Mouse (Mus musculus) midbrain, embryonic 13.5 days (tissue): Measurements from ENCODE around the gene Iqgap3. TPM values are rescaled to one million over a fixed set of nuclear protein-coding genes. Genes with fewer than 3 reads are reported as not detected.

Experiments
- ATAC-seq: fragments of 200-750 bp; cut with Nextera tagmentation; 2 replicates; pipeline ENCODE4 v1.8.0; 2017; ENCODE audit warnings: mild to moderate bottlenecking, moderate TSS enrichment, moderate library complexity
- H3K27ac ChIP-seq: fragments of 300-500 bp; sonication (generic); 2 replicates; pipeline ENCODE4 v1.5.1; 2015; ENCODE audit warnings: inconsistent platforms, mild to moderate bottlenecking, moderate library complexity
- H3K27me3 ChIP-seq: fragments of 300-500 bp; sonication (generic); 2 replicates; pipeline ENCODE4 v1.6.1; 2015; ENCODE audit warnings: mild to moderate bottlenecking, inconsistent platforms
- H3K36me3 ChIP-seq: fragments of 300-500 bp; sonication (generic); 2 replicates; pipeline ENCODE4 v1.6.1; 2015; ENCODE audit warnings: mild to moderate bottlenecking, inconsistent platforms
- H3K4me1 ChIP-seq: fragments of 300-500 bp; sonication (generic); replicated peaks from 2 replicates; pipeline ENCODE4 v1.6.1; 2015; ENCODE audit warnings: inconsistent platforms
- H3K4me2 ChIP-seq: fragments of 300-500 bp; sonication (generic); replicated peaks from 2 replicates; pipeline ENCODE4 v1.6.1; 2015; ENCODE audit warnings: moderate library complexity, mild to moderate bottlenecking, inconsistent platforms
- H3K4me3 ChIP-seq: fragments of 300-500 bp; sonication (generic); replicated peaks from 2 replicates; pipeline ENCODE4 v1.5.1; 2015; ENCODE audit warnings: mild to moderate bottlenecking, inconsistent platforms
- H3K9ac ChIP-seq: fragments of 300-500 bp; sonication (generic); replicated peaks from 2 replicates; pipeline ENCODE4 v1.6.1; 2015; ENCODE audit warnings: mild to moderate bottlenecking, inconsistent platforms
- H3K9me3 ChIP-seq: fragments of 300-500 bp; sonication (generic); 2 replicates; pipeline ENCODE4 v1.6.1; 2016; ENCODE audit warnings: mild to moderate bottlenecking, inconsistent platforms
- WGBS: fragments of 180-500 bp; shearing (Covaris S2); methylation state at CpG from one replicate; pipeline ENCODE4 v1.1.7; 2015; 5-methylcytosine and 5-hydroxymethylcytosine counted together
- polyA plus RNA-seq: library from polyadenylated mRNA; unstranded; fragments of >200 nt; fragmentation: Nextera tagmentation; extraction: Ambion mirVana; gene quantifications from 2 replicates; pipeline ENCODE4 v1.2.1, GENCODE M21; 2015

The Iqgap3 gene
- polyA plus RNA-seq = 6.2 and 6.6 TPM in 2 replicates

GRCm38 (mm10) chr3:88081345-88082223, at the start of gene Iqgap3:
TSS of gene Iqgap3 (plus strand) at chr3:88081971.
- Histone ChIP-seq H3K27me3 (0 out of 2 replicates have a peak, but pooled peaks cover 2% of the 10 kb centered on the region), H3K27ac (peak within 1 kb of the TSS; percentile 57), H3K9ac (peak within 1 kb of the TSS; percentile 50; the same call in 1 of the 2 replicates), H3K36me3 (no peaks in the 10 kb centered on the region), H3K4me1 (peaks cover 14% of the 10 kb centered on the region), H3K4me2 (peak within 1 kb of the TSS; percentile 82), H3K9me3 (no peaks in the 10 kb centered on the region), H3K4me3 (peak within 1 kb of the TSS; percentile 54)
- peak; percentile 94 for ATAC-seq
- WGBS = 18% methylated on average over 33 of the region's 33 CpGs

- no peaks in the 10 kb centered on the region for H3K36me3 ChIP-seq
- no peak overlapping the region for H3K9ac ChIP-seq
- no peak overlapping the region for H3K4me2 ChIP-seq
- WGBS = 74% methylated on average over 5 of the region's 5 CpGs
- 0 out of 2 replicates have a peak, but pooled peaks cover 2% of the 10 kb centered on the region for H3K4me1 ChIP-seq
- no peak overlapping the region for H3K27ac ChIP-seq
- 0 out of 2 replicates have a peak, but pooled peaks cover under 1% of the 10 kb centered on the region for H3K9me3 ChIP-seq
- no peak for ATAC-seq
- H3K27me3 ChIP-seq = peaks cover 40% of the 10 kb centered on the region
- no peak overlapping the region for H3K4me3 ChIP-seq
Observed at GRCm38 (mm10) chr3:88033506-88033905, 48.3 kb upstream of the Iqgap3 start.

- 79% methylated on average over 1 of the region's 1 CpGs for WGBS
Observed at GRCm38 (mm10) chr3:88035561-88036293, 46.0 kb upstream of the Iqgap3 start.

GRCm38 (mm10) chr3:88042661-88043421, 38.9 kb upstream of the Iqgap3 start, which contains the start of gene Gpatch4:
TSS of gene Gpatch4 (plus strand) at chr3:88043108.
- Histone ChIP-seq H3K36me3 (0 out of 2 replicates have a peak, but pooled peaks cover 3% of the 10 kb centered on the region), H3K9me3 (no peaks in the 10 kb centered on the region), H3K27me3 (peaks cover 20% of the 10 kb centered on the region), H3K27ac (peak within 1 kb of the TSS; percentile 47; the same call in 1 of the 2 replicates), H3K9ac (peak within 1 kb of the TSS; percentile 62), H3K4me3 (peak within 1 kb of the TSS; percentile 76), H3K4me2 (peak within 1 kb of the TSS; percentile 83), H3K4me1 (peaks cover 11% of the 10 kb centered on the region)
- ATAC-seq = peak; percentile 97
- WGBS = 10% methylated on average over 36 of the region's 36 CpGs

More at GRCm38 (mm10) chr3:88035561-88036293, 46.0 kb upstream of the Iqgap3 start:
- ATAC-seq = no peak
- no peaks in the 10 kb centered on the region for H3K36me3 ChIP-seq
- H3K27ac ChIP-seq = no peak overlapping the region
- H3K27me3 ChIP-seq = peaks cover 48% of the 10 kb centered on the region
- no peak overlapping the region for H3K9ac ChIP-seq
- H3K4me3 ChIP-seq = no peak overlapping the region
- no peaks in the 10 kb centered on the region for H3K9me3 ChIP-seq
- no peak overlapping the region for H3K4me2 ChIP-seq
- H3K4me1 ChIP-seq = 0 out of 2 replicates have a peak, but pooled peaks cover 2% of the 10 kb centered on the region

- H3K4me1 ChIP-seq = no peaks in the 10 kb centered on the region
- H3K27me3 ChIP-seq = no peaks in the 10 kb centered on the region
- 91% methylated on average over 3 of the region's 3 CpGs for WGBS
- H3K9ac ChIP-seq = no peak overlapping the region
- H3K27ac ChIP-seq = no peak overlapping the region
- ATAC-seq = no peak
- H3K4me3 ChIP-seq = no peak overlapping the region
- H3K4me2 ChIP-seq = no peak overlapping the region
- H3K9me3 ChIP-seq = no peaks in the 10 kb centered on the region
- H3K36me3 ChIP-seq = peaks cover 44% of the 10 kb centered on the region
Observed at GRCm38 (mm10) chr3:88049532-88049931, 32.2 kb upstream of the Iqgap3 start.

- Histone ChIP-seq H3K9me3 (no peaks in the 10 kb centered on the region), H3K36me3 (peaks cover 44% of the 10 kb centered on the region), H3K9ac (peak overlapping the region; percentile 91), H3K4me3 (peak overlapping the region; percentile 85), H3K27me3 (no peaks in the 10 kb centered on the region), H3K4me2 (peak overlapping the region; percentile 91), H3K27ac (no peak overlapping the region), H3K4me1 (peaks cover 17% of the 10 kb centered on the region)
- no peak for ATAC-seq
- 91% methylated on average over 6 of the region's 6 CpGs for WGBS
Observed at GRCm38 (mm10) chr3:88057030-88057429, 24.7 kb upstream of the Iqgap3 start.

- peak within 1 kb of the TSS; percentile 85 for H3K4me3 ChIP-seq
- H3K36me3 ChIP-seq = peaks cover 33% of the 10 kb centered on the region
- peak; percentile 98 for ATAC-seq
- H3K9me3 ChIP-seq = no peaks in the 10 kb centered on the region
- whole genome bisulfite sequencing = 1% methylated on average over 59 of the region's 60 CpGs
- peak within 1 kb of the TSS; percentile 91 for H3K4me2 ChIP-seq
- H3K4me1 ChIP-seq = peaks cover 17% of the 10 kb centered on the region
- H3K9ac ChIP-seq = peak within 1 kb of the TSS; percentile 91
- H3K27ac ChIP-seq = peak within 1 kb of the TSS; percentile 78
- no peaks in the 10 kb centered on the region for H3K27me3 ChIP-seq
Observed at GRCm38 (mm10) chr3:88057902-88058696, 23.7 kb upstream of the Iqgap3 start, which contains the start of gene Naxe. TSS of gene Naxe (minus strand) at chr3:88058495.

GRCm38 (mm10) chr3:88068386-88068785, 13.4 kb upstream of the Iqgap3 start:
- Histone ChIP-seq H3K36me3 (no peaks in the 10 kb centered on the region), H3K4me2 (no peak overlapping the region), H3K4me3 (no peak overlapping the region), H3K9ac (no peak overlapping the region), H3K27me3 (peaks cover 17% of the 10 kb centered on the region), H3K4me1 (no peaks in the 10 kb centered on the region), H3K27ac (no peak overlapping the region), H3K9me3 (no peaks in the 10 kb centered on the region)
- 32% methylated on average over 2 of the region's 2 CpGs for whole genome bisulfite sequencing
- no peak for ATAC-seq

GRCm38 (mm10) chr3:88071783-88072182, 10.0 kb upstream of the Iqgap3 start:
- Histone ChIP-seq H3K36me3 (no peaks in the 10 kb centered on the region), H3K4me1 (no peaks in the 10 kb centered on the region), H3K4me2 (no peak overlapping the region), H3K9me3 (no peaks in the 10 kb centered on the region), H3K4me3 (no peak overlapping the region), H3K27ac (no peak overlapping the region), H3K9ac (no peak overlapping the region), H3K27me3 (peaks cover 17% of the 10 kb centered on the region)
- 1% methylated on average over 5 of the region's 5 CpGs for WGBS
- ATAC-seq = peak; percentile 85

- no peak overlapping the region for H3K27ac ChIP-seq
- no peaks in the 10 kb centered on the region for H3K36me3 ChIP-seq
- H3K4me3 ChIP-seq = no peak overlapping the region
- WGBS = 65% methylated on average over 2 of the region's 2 CpGs
- peaks cover 20% of the 10 kb centered on the region for H3K27me3 ChIP-seq
- no peak overlapping the region for H3K4me2 ChIP-seq
- H3K4me1 ChIP-seq = no peaks in the 10 kb centered on the region
- no peak overlapping the region; the same call in 1 of the 2 replicates for H3K9ac ChIP-seq
- no peaks in the 10 kb centered on the region for H3K9me3 ChIP-seq
- ATAC-seq = no peak
Observed at GRCm38 (mm10) chr3:88073631-88074030, 8.1 kb upstream of the Iqgap3 start.

GRCm38 (mm10) chr3:88074351-88074750, 7.4 kb upstream of the Iqgap3 start:
- Histone ChIP-seq H3K9ac (no peak overlapping the region), H3K4me1 (no peaks in the 10 kb centered on the region), H3K4me3 (no peak overlapping the region), H3K9me3 (no peaks in the 10 kb centered on the region), H3K36me3 (no peaks in the 10 kb centered on the region), H3K27me3 (peaks cover 20% of the 10 kb centered on the region), H3K27ac (no peak overlapping the region), H3K4me2 (no peak overlapping the region)
- no peak for ATAC-seq
- 66% methylated on average over 2 of the region's 2 CpGs for WGBS
